Mouse (Mus musculus) liver (tissue): ENCODE data around the gene Pak2.
"Not testable (repeated sequence)": the region's sequence is repeated elsewhere in the genome, so short reads cannot be mapped to it uniquely, and the experiment has no call there.

ENCODE experiments used
- DNase-seq: peaks from one replicate; pipeline ENCODE4 v3.0.0-alpha.2; 2020; ENCODE audit warnings: mixed read lengths

Gene Pak2

GRCm38 (mm10) chr16:32078991-32079511 lies at the start of gene Pak2:
Gene Pak2 (minus strand): TSS chr16:32079342.
- DNase-seq, result peak; percentile 94

GRCm38 (mm10) chr16:32127046-32127445 lies 47.9 kb upstream of the Pak2 start:
- no peak for DNase-seq

- no peak for DNase-seq
Measured at GRCm38 (mm10) chr16:32125364-32125763, 46.2 kb upstream of the Pak2 start.

GRCm38 (mm10) chr16:32124444-32125335 lies 45.5 kb upstream of the Pak2 start:
- DNase-seq, result no peak

- DNase-seq, result no peak
Measured at GRCm38 (mm10) chr16:32124020-32124419, 44.9 kb upstream of the Pak2 start.

GRCm38 (mm10) chr16:32120454-32120853 lies 41.3 kb upstream of the Pak2 start:
- no peak for DNase-seq

- no peak for DNase-seq
Measured at GRCm38 (mm10) chr16:32116186-32116585, 37.0 kb upstream of the Pak2 start.

GRCm38 (mm10) chr16:32115781-32116180 lies 36.6 kb upstream of the Pak2 start:
- DNase-seq, result no peak

- DNase-seq, result peak; percentile 81
Measured at GRCm38 (mm10) chr16:32114968-32115695, 36.0 kb upstream of the Pak2 start.

GRCm38 (mm10) chr16:32114406-32114805 lies 35.3 kb upstream of the Pak2 start:
- no peak for DNase-seq

- peak; percentile 50 for DNase-seq
Measured at GRCm38 (mm10) chr16:32113541-32114218, 34.5 kb upstream of the Pak2 start.

- DNase-seq, result no peak
Measured at GRCm38 (mm10) chr16:32110951-32111699, 32.0 kb upstream of the Pak2 start.

- DNase-seq, result no peak
Measured at GRCm38 (mm10) chr16:32108578-32108977, 29.4 kb upstream of the Pak2 start.

- DNase-seq, result no peak
Measured at GRCm38 (mm10) chr16:32108170-32108569, 29.0 kb upstream of the Pak2 start.

- no peak for DNase-seq
Measured at GRCm38 (mm10) chr16:32107342-32108045, 28.4 kb upstream of the Pak2 start.

GRCm38 (mm10) chr16:32105698-32106097 lies 26.6 kb upstream of the Pak2 start:
- no peak for DNase-seq

- DNase-seq, result no peak
Measured at GRCm38 (mm10) chr16:32102295-32102694, 23.2 kb upstream of the Pak2 start.

- DNase-seq, result peak; percentile 92
Measured at GRCm38 (mm10) chr16:32099638-32100150, 20.6 kb upstream of the Pak2 start, which contains the start of the genes Pigx and Cep19. Gene Pigx (minus strand): TSS chr16:32099740. Gene Cep19 (plus strand): TSS chr16:32099800.

GRCm38 (mm10) chr16:32098897-32099637 lies 19.9 kb upstream of the Pak2 start:
- DNase-seq, result no peak

GRCm38 (mm10) chr16:32097757-32098156 lies 18.6 kb upstream of the Pak2 start:
- DNase-seq, result not testable (repeated sequence)
